Mouse (Mus musculus) lung, adult 2 months (tissue): Measurements from ENCODE around the gene Lrrc75b. TPM values are rescaled to one million over a fixed set of nuclear protein-coding genes. Genes with fewer than 3 reads are reported as not detected.

Experiments used
- DNase-seq: peaks from one replicate; pipeline ENCODE4 v3.0.0; 2022
- H3K4me1 ChIP-seq: fragments of 200-500 bp; 2 replicates; pipeline ENCODE4 v1.6.1; 2011; ENCODE audit warnings: low read length; ENCODE audit not compliant: control insufficient read depth, insufficient read depth
- H3K4me3 ChIP-seq: fragments of 200-500 bp; replicated peaks from 2 replicates; pipeline ENCODE3; 2011; ENCODE audit warnings: low read depth, mild to moderate bottlenecking, control low read depth, low read length; ENCODE audit errors: extremely low read depth
- CTCF ChIP-seq: fragments of 200-500 bp; IDR thresholded peaks from 2 replicates; pipeline ENCODE4 v1.5.1; 2011; ENCODE audit warnings: mild to moderate bottlenecking, low read length, control low read depth; ENCODE audit not compliant: insufficient read depth
- POLR2A ChIP-seq: fragments of 200-500 bp; IDR thresholded peaks from 2 replicates; pipeline ENCODE4 v1.6.1; 2011; ENCODE audit warnings: low read depth, mild to moderate bottlenecking, control low read depth, low read length, borderline replicate concordance; ENCODE audit errors: extremely low read depth
- WGBS: fragments of 180-500 bp; shearing (Covaris S2); methylation state at CpG from one replicate; pipeline ENCODE4 v1.1.7; 2018; 5-methylcytosine and 5-hydroxymethylcytosine counted together
- polyA plus RNA-seq: library from polyadenylated mRNA; depleted of rRNA; stranded (reverse); fragments of >200 nt; gene quantifications from 2 replicates; pipeline ENCODE4 v1.2.3, GENCODE M21; 2012

The Lrrc75b gene
- polyA plus RNA-seq, 1 experiment, result 0.30 TPM

GRCm38 (mm10) chr10:75517073-75517757 lies 42.9 kb downstream of the Lrrc75b start, which contains the start of gene Snrpd3:
Snrpd3 (plus strand) TSS chr10:75517551.
- H3K4me3 ChIP-seq, result peak within 1 kb of the TSS; percentile 86
- H3K4me1 ChIP-seq, result peaks cover 17% of the 10 kb centered on the region
- WGBS, result under 1% methylated on average over 45 of the region's 52 CpGs
- TF ChIP-seq POLR2A (peak; percentile 81), CTCF (no peak)
- DNase-seq, result peak; percentile 87

- no peak for DNase-seq
- Histone ChIP-seq H3K4me3 (peak overlapping the region; percentile 86), H3K4me1 (peaks cover 17% of the 10 kb centered on the region)
- no peak for TF ChIP-seq POLR2A
- TF ChIP-seq CTCF, result no peak
- WGBS, result 2% methylated on average over 12 of the region's 12 CpGs
Measured at GRCm38 (mm10) chr10:75516724-75517072, 43.4 kb downstream of the Lrrc75b start.

GRCm38 (mm10) chr10:75516038-75516723 lies 43.9 kb downstream of the Lrrc75b start:
- DNase-seq, result no peak
- 19% methylated on average over 8 of the region's 8 CpGs for WGBS
- peaks cover 17% of the 10 kb centered on the region for H3K4me1 ChIP-seq
- no peak for TF ChIP-seq POLR2A
- TF ChIP-seq CTCF, result no peak
- H3K4me3 ChIP-seq, result peak overlapping the region; percentile 86

- TF ChIP-seq CTCF (no peak), POLR2A (no peak)
- Histone ChIP-seq H3K4me1 (peaks cover 17% of the 10 kb centered on the region), H3K4me3 (no peak overlapping the region)
- no peak for DNase-seq
- 66% methylated on average over 4 of the region's 4 CpGs for WGBS
Measured at GRCm38 (mm10) chr10:75515216-75516037, 44.7 kb downstream of the Lrrc75b start.

- no peak for DNase-seq
- WGBS, result 59% methylated on average over 7 of the region's 7 CpGs
- Histone ChIP-seq H3K4me3 (no peak overlapping the region), H3K4me1 (peaks cover 17% of the 10 kb centered on the region)
- no peak for TF ChIP-seq CTCF
- TF ChIP-seq POLR2A, result no peak
Measured at GRCm38 (mm10) chr10:75514361-75514760, 45.8 kb downstream of the Lrrc75b start.

GRCm38 (mm10) chr10:75513306-75514067 lies 46.6 kb downstream of the Lrrc75b start:
- peaks cover 11% of the 10 kb centered on the region for H3K4me1 ChIP-seq
- 91% methylated on average over 8 of the region's 8 CpGs for WGBS
- TF ChIP-seq CTCF, result no peak
- TF ChIP-seq POLR2A, result no peak
- no peak for DNase-seq
- H3K4me3 ChIP-seq, result no peak overlapping the region

- WGBS, result 81% methylated on average over 7 of the region's 7 CpGs
- no peak for TF ChIP-seq CTCF
- no peak for TF ChIP-seq POLR2A
- no peak for DNase-seq
- Histone ChIP-seq H3K4me1 (peaks cover 10% of the 10 kb centered on the region), H3K4me3 (no peak overlapping the region)
Measured at GRCm38 (mm10) chr10:75512796-75513195, 47.3 kb downstream of the Lrrc75b start.

- DNase-seq, result no peak
- TF ChIP-seq CTCF, result no peak
- no peak for TF ChIP-seq POLR2A
- 87% methylated on average over 7 of the region's 7 CpGs for WGBS
- Histone ChIP-seq H3K4me1 (peaks cover 10% of the 10 kb centered on the region), H3K4me3 (no peak overlapping the region)
Measured at GRCm38 (mm10) chr10:75511897-75512296, 48.2 kb downstream of the Lrrc75b start.

- no peak for DNase-seq
- TF ChIP-seq POLR2A (no peak), CTCF (no peak)
- H3K4me3 ChIP-seq, result no peak overlapping the region
- H3K4me1 ChIP-seq, result peaks cover 4% of the 10 kb centered on the region
- WGBS, result 90% methylated on average over 9 of the region's 9 CpGs
Measured at GRCm38 (mm10) chr10:75511060-75511459, 49.1 kb downstream of the Lrrc75b start.
